In the genomic region with DNA sequence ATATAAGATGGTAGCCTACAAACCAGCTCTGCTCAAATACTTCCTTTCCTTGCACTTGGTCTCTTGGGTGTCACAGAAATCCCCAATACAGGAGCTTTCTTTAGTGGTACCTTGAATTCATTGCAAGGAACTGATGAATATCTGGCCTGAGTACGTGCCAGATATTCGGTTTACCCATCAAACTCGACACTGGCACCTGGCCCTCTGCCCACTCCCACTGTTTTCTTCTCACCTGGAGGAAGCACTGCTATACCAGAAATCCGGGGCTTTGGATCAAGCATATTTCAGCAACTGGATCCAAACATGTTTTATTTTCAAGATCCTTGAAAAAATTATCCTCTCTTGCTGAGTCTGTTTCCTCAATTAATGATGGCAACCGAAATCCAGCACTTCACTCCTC, we compare ENCODE assay signal across 11 mouse cellular contexts.
A peak's percentile ranks its signal among the peaks of the same experiment; 100 is the strongest.
DNase-seq lines count a peak whose midpoint lies in the region.
"Had no signal": no experiment of that assay in that cellular context is flagged by ENCODE, and none has a peak within 500 bp of the region (broad histone marks: within the 10 kb centered on the region; RNA-seq: fewer than 3 reads in every experiment).

No protein-coding gene starts in this region.

- DNase-seq in cerebellum, postnatal 14 days, result peak; percentile 70 to 80
- no peak for DNase-seq in cerebellum, adult 9-11 months
- peak; percentile 28 to 42 for DNase-seq in cerebellum, postnatal 36 days
- no peak for DNase-seq in cerebellum, adult 8-10 months
- DNase-seq in left cerebral cortex, postnatal 4 days, result peak; percentile 60
- DNase-seq in left cerebral cortex, postnatal 14 days (ENCODE audit: low spot score in 2 of 2), result no peak
- DNase-seq: adrenal gland, adult 2 months; adrenal gland, postnatal 10 days; adrenal gland, postnatal 25 days; cerebellum, adult 9-10 months; embryo, embryonic 11 days had no signal

- intact Hi-C loops in left cerebral cortex, postnatal 4 days (cut with DNase I), result no loop called here
- intact Hi-C loops in left cerebral cortex, postnatal 14 days (cut with DNase I), result no loop called here

Comparison
In these comparisons a context has a peak if more than half of its experiments do, and no peak if none do; other contexts are left out.
1. DNase-seq: peak in cerebellum, postnatal 14 days (2 of 2), cerebellum, postnatal 36 days (2 of 2) and left cerebral cortex, postnatal 4 days (single experiment); none in cerebellum, adult 9-11 months (single experiment), cerebellum, adult 8-10 months (single experiment) and left cerebral cortex, postnatal 14 days (0 of 2).